Mouse (Mus musculus) frontal cortex, postnatal 10 days (tissue): Measurements from ENCODE around the gene Fbln2.
A peak's percentile ranks its signal among the peaks of the same experiment; 100 is the strongest.

ENCODE experiments used
- DNase-seq, 2 experiments: peaks; one replicate each; pipeline ENCODE4 v3.0.0; 2022; ENCODE audit warnings: low spot score in 2 of 2, mixed read lengths in 1 of 2

Fbln2 gene

GRCm38 (mm10) chr6:91192421-91192820 is 19.8 kb upstream of the Fbln2 start:
- DNase-seq = no peak

- no peak for DNase-seq
These were observed 19.3 kb upstream of the Fbln2 start for GRCm38 (mm10) chr6:91192851-91193545.

- no peak for DNase-seq
These were observed 13.8 kb upstream of the Fbln2 start for GRCm38 (mm10) chr6:91198456-91198855.

- DNase-seq = peak; percentile 68 to 74
These were observed 11.6 kb upstream of the Fbln2 start for GRCm38 (mm10) chr6:91200429-91201188.

- DNase-seq = no peak
These were observed 10.3 kb upstream of the Fbln2 start for GRCm38 (mm10) chr6:91201881-91202341.

GRCm38 (mm10) chr6:91202571-91202970 is 9.7 kb upstream of the Fbln2 start:
- DNase-seq = no peak

- DNase-seq = no peak
These were observed 6.9 kb upstream of the Fbln2 start for GRCm38 (mm10) chr6:91205346-91205745.

GRCm38 (mm10) chr6:91205791-91206190 is 6.5 kb upstream of the Fbln2 start:
- DNase-seq = no peak

GRCm38 (mm10) chr6:91207491-91207890 is 4.8 kb upstream of the Fbln2 start:
- DNase-seq = no peak

GRCm38 (mm10) chr6:91209780-91210179 is 2.5 kb upstream of the Fbln2 start:
- no peak for DNase-seq

GRCm38 (mm10) chr6:91210852-91211251 is 1.4 kb upstream of the Fbln2 start:
- DNase-seq = no peak

GRCm38 (mm10) chr6:91212571-91212970 is 316 bp downstream of the Fbln2 start:
- DNase-seq = peak in 1 of 2 experiments; percentile 49

GRCm38 (mm10) chr6:91213287-91214218 is 1.3 kb downstream of the Fbln2 start:
- no peak for DNase-seq

- DNase-seq = no peak
These were observed 3.2 kb downstream of the Fbln2 start for GRCm38 (mm10) chr6:91215454-91215853.

GRCm38 (mm10) chr6:91218445-91218844 is 6.2 kb downstream of the Fbln2 start:
- no peak for DNase-seq

- no peak for DNase-seq
These were observed 6.6 kb downstream of the Fbln2 start for GRCm38 (mm10) chr6:91218871-91219270.

GRCm38 (mm10) chr6:91220062-91220461 is 7.8 kb downstream of the Fbln2 start:
- DNase-seq = no peak

GRCm38 (mm10) chr6:91221094-91221493 is 8.8 kb downstream of the Fbln2 start:
- DNase-seq = no peak

- no peak for DNase-seq
These were observed 10.6 kb downstream of the Fbln2 start for GRCm38 (mm10) chr6:91222694-91223346.

GRCm38 (mm10) chr6:91224939-91225338 is 12.7 kb downstream of the Fbln2 start:
- DNase-seq = no peak

GRCm38 (mm10) chr6:91225346-91225745 is 13.1 kb downstream of the Fbln2 start:
- no peak for DNase-seq
